Mouse (Mus musculus) embryo, embryonic 9.5 days (tissue): ENCODE measurements around the gene Cntn4.
"Not testable (repeated sequence)": the region's sequence is repeated elsewhere in the genome, so short reads cannot be mapped to it uniquely, and the experiment has no call there.

ENCODE experiments used
- DNase-seq: peaks from one replicate; pipeline ENCODE4 v3.0.0-alpha.2; 2017; ENCODE audit errors: extremely low spot score

Gene Cntn4

GRCm38 (mm10) chr6:106329636-106330035 lies 652.2 kb downstream of the Cntn4 start:
- DNase-seq, result no peak

DNA sequence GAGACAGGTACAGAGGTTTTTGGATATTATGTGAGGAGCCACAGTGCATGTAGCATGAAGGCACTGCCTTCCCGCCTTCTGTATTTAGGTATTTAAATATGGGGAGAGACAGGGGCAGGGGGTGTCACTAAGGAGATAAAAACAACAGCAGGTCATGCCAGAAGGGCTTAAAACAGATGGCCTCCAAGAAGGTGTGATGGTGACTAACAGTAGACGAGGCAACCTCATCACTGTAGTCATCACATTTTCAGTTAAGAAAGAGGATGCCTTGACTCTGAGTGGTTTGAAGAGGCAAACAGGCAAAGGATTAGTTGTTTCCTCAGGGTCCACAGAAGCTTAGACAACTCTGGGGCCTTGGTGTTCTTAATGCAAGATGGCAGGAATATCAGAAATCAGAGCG lies 655.0 kb downstream of the Cntn4 start:
- no peak for DNase-seq

GRCm38 (mm10) chr6:106332933-106333332 lies 655.5 kb downstream of the Cntn4 start:
- DNase-seq, result no peak

DNA sequence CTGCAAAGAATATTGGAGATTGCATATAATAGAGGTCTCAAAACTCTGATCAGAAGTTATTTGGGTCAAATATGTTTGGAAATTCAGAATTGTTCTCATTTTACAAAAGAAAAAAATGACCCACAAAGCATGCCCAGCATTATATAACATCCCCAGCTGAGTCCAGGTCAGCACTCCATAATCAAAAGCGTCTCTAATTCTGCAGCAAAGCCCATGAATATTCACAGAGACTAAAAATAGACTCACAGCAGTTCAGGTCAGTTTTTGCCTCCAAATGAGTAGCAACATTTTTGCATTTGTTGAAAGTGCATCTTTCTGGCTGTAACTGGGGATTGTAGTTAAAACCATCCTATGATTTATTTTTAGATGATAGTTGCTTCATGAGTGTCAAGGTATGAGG lies 657.6 kb downstream of the Cntn4 start:
- DNase-seq, result no peak

DNA sequence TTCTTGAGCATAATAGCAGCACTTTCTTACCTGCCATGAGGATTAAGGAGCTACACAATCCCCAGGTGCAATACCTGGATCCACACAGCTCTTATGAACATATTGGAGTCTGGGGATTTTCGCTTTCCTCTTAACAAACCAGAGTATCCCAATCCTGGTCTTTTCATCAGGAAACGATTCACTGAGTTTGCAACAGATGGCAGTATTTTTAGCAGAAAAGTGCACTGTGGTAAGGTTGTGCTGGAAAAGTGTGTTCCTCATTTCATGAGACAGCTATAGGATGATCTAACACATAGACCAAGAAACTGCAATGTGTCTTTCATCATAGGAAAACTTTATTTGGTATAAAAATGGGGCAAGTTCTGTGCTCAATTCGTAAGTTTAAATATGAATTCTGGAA lies 659.3 kb downstream of the Cntn4 start:
- no peak for DNase-seq

DNA sequence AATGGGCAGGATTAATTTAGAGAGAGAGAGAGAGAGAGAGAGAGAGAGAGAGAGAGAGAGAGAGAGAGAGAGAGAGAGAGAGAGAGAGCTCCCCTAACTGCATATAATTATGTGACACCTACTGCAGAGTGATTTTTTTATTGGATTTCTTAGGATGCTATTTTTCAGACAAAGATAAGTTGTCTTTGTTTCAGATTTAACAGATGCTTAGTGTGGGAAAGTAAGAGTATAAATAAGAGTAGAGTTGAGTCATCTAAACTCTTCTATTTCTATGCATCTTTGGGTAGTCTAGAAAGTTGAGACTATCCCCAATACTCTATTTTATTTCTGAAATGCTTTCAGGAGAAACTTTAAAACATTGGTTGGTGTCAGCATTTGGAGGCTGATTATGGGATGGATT lies 660.4 kb downstream of the Cntn4 start:
- DNase-seq, result no peak

DNA sequence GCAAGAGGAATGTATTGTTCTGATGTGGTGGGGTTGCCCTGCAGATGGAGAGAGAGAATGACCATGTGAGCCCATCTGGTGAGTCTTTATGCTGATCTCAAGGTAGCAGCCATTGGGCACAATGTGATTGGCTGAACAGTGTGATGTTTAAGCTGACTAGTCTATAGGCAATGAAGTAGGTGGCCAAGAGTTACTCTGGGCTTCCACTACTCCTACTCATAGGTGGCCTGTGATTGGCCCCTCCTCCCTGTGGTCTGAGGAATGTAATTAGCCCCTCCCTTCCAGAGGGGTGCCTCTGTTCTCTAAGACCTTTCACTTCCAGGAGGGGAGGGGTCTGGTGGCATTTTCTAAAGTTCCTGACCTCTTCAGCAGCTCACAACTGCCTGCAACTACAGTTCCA lies 663.7 kb downstream of the Cntn4 start:
- no peak for DNase-seq

DNA sequence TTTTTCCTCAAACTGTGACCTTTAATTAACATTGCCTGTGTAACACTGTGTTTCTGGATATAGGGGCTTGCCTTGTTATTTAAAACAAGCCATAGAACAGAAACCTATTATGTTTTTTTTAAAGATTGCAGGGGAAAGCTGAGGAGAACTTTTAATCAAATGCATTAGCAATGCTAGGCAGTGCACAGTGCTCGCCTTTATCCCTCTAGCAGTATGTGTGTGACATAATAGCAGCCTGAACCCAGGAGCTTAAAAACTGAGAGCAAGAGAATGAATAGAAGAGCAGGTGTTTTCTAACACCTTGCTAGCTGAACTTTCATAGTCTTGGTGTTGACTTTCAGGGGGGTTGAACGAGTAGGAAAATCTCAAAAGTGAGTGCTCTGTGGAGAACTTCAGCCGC lies 672.6 kb downstream of the Cntn4 start:
- DNase-seq, result no peak

GRCm38 (mm10) chr6:106351389-106351788 lies 673.9 kb downstream of the Cntn4 start:
- no peak for DNase-seq

GRCm38 (mm10) chr6:106358801-106359200 lies 681.3 kb downstream of the Cntn4 start:
- not testable (repeated sequence) for DNase-seq

DNA sequence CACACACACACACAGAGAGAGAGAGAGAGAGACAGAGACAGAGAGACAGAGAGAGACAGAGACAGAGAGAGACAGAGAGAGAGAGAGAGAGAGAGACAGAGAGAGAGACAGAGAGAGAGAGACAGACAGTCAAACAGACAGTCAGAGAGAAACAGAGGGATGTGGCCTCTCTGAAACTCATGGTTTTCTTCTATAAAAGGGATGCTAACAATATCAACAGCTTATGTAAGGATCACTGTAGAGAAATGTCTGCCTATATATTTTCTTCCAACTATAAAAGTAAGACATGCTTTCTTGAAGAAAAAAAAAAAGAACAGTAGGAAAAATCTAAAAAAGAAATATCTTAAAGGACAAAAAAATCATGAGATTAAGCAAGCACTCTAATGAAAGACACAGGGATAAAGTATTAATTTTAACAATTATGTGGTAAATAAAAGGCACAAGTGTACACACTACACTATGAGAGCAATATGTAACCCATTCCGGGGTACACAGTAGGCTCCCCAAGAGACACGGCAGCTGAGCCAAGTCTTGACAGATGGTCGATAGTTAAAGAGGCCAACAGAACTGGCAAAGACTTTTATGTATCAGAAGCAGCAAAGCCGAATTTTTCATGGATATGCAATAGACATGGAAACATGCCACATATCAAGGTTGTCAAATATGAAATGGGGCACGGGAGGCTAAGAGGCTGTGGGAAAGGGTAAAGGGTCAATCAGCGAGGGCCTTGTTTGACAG lies 704.0 kb downstream of the Cntn4 start:
- no peak for DNase-seq

DNA sequence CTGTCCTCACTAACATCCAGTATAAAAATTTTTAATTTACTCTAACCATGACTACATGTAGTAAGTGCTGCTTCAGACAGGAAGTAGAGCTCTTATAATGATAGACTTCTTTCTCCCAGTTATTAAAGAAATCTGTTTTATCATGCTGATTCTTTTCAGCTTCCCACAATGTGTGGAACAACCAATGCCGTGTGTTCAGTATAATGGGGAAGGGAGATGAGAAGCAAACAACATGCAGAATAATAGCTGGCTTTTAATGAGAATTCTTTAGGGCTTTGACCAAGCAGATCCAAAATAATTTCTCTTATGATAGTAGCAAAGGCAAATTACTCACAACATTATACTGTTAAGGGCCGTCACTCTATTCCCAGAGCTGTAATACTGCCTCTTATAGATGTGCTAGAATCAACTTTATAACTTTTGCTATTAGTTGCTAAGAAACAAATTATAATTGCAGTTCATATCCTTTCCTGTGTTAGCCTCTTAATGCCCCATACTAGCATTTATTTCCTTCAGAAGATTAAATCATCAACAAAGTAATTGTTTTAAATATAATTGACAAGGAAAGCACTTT lies 710.5 kb downstream of the Cntn4 start:
- no peak for DNase-seq

DNA sequence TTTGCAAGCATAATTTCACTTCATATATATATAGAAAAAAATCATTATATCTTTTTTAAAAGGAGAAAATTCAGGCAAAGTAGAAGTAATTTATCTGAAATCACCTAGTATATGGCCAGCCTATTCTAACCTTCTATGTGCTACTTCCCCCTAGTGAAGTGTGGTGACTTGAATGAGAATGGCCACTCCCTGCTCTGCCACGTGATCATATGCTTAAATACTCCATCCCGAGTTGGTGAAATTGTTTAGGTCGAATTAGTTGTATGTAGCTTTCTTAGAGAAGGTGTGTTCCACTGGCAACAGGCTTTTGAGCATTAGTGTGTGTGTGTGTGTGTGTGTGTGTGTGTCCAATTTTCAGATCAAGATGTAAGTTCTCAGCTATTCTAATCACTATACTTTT lies 730.6 kb downstream of the Cntn4 start:
- DNase-seq, result no peak

- no peak for DNase-seq
These were observed 731.2 kb downstream of the Cntn4 start for GRCm38 (mm10) chr6:106408634-106409033.

DNA sequence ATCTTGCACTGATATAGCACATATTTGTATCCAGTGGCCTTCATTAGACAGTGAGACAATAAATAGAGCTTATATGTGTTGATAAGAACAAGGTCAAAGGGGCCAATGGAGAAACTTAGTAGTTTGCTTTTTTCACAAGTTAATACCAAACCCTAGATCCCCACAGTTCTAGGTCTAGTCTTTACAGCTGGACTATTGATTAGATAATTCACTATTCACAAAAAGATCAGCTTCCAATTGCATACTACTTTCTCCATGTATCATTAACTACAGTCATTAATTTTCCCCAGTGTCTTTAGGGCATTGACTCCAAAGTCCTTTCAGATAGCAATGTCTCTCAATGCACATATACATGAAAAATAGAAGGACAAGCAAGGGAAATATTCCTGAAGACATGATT lies 745.5 kb downstream of the Cntn4 start:
- no peak for DNase-seq

GRCm38 (mm10) chr6:106423471-106423870 lies 746.0 kb downstream of the Cntn4 start:
- no peak for DNase-seq

DNA sequence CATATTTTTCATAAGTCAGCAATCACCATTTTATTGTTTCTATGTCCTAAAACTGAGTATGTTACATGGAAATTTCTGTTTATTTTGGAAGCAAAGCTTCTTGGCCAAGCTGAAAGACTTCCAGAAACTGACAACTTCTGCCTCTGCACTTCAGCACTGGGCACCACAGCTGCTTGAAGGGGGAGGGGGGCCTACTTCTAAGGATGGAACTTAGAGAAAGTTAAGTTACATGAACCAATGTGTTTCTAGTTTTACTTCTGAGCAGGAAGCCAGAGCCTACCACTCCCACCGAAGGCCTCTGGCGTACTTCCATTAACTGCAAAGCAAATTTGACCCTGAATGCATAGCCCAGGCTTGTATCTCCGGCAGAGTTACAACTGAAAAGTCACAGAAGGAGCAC lies 749.2 kb downstream of the Cntn4 start:
- DNase-seq, result no peak

- no peak for DNase-seq
These were observed 754.0 kb downstream of the Cntn4 start for GRCm38 (mm10) chr6:106431466-106431865.

DNA sequence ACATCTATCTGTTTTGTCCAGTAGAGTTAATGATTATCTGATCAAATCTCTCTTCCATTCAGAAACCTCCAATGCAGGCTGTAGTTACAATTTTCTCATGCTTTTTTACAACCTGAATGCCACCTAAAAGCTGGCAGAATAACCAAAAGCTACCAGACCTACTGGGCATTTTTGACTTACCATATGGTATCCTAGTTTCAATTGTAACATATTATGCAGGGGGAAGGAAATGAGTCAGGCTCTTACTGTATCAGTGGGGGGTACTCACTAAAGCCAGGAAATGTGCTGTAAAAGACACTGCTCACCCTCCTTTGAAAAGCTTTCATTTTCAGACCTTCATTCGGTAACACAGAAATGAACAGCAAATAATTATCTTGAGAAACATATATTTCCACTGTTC lies 763.3 kb downstream of the Cntn4 start:
- DNase-seq, result no peak

GRCm38 (mm10) chr6:106441246-106441645 lies 763.8 kb downstream of the Cntn4 start:
- DNase-seq, result no peak

- no peak for DNase-seq
These were observed 776.8 kb downstream of the Cntn4 start for GRCm38 (mm10) chr6:106454131-106454838.

DNA sequence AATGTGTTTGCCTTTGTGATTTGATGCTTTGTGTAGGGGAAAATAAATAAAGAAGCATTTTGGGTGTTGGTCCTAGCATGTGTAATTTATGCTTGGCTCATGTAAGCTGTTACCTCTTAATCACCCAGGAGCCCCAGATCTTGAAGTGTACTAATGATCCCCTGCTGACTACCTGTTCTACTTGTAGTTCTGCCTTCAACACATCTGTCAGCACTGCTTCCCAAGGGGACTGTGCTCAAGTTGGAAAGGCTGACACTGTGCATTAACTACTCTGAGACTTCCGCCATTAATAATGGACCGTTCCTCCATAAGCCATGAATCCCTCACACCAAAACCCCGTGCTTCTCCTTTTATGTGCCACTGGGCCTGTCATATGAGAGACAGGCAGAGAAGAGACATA lies 778.2 kb downstream of the Cntn4 start:
- no peak for DNase-seq

DNA sequence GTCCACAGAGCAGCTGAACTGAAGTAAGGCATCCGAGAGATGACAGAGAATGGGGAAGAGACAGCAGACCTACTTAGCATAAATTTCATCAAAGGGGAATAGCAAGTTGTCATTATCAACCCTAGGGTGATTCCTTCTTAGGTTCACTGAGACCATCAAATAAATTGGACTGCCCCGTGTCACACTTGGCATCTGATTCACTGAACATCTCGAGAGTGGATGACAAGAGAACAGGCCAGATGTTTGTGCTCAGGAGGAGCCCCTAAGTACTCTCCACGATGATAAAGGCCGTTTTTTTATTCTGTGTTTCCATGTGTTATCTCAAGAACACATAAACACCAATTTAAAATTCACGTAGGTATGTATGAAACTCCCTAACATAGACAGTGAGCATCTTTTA lies 780.7 kb downstream of the Cntn4 start:
- DNase-seq, result no peak
